Mouse (Mus musculus): ENCODE measurements around the gene Hip1r.

DNA sequence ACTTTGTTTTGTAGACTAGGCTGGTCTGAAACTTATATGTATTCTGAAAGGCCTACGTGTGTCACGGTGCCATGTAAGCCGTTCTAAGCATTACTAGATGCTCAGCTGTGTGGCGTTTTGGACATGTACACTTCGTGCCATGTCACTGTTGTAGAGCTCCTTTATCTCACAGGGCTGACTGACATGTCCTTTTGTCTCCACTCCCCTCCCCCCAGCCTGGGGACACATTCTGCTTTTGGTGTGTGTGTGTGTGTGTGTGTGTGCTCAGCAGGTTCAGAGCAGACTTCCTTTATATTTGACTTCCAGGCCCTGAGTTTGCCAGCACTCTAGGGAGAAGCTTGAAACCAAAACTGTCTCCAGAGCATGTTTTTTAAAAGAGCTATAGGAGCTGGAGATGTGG is 63.4 kb downstream of the Hip1r start:
- TF ChIP-seq CTCF (IDR thresholded peaks at IDR 0.05; ENCODE audit: control insufficient read depth, insufficient read depth, low read length) (no peak), POLR2A (IDR thresholded peaks at IDR 0.05; ENCODE audit: borderline replicate concordance, control insufficient read depth, low read depth, low read length) (no peak)

All from bone marrow, adult 2 months (tissue).